ENCODE assay signal across 27 mouse cellular contexts in the genomic region with DNA sequence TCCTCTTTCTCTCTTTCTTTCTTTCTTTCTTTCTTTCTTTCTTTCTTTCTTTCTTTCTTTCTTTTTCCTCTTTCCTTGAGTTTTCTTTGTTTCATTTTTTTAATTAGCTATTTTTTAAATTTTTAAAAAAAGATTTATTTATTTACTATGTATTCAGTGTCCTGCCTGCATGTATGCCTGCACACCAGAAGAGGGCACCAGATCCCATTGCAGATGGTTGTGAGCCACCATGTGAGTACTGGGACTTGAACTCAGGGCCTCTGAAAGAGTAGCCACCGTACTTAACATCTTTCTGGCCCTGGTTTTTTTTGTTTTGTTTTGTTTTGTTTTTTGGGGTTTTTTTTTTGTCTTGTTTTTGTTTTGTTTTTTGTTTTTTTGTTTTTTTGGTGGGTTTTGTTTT. TPM values are rescaled to one million over a fixed set of nuclear protein-coding genes. Genes with fewer than 3 reads are reported as not detected.
DNase-seq lines count a peak whose midpoint lies in the region; ATAC-seq and TF ChIP-seq lines count a peak whose summit lies in the region.
"Had no signal": no experiment of that assay in that cellular context is flagged by ENCODE, and none has a peak within 500 bp of the region (broad histone marks: within the 10 kb centered on the region; RNA-seq: fewer than 3 reads in every experiment).

No protein-coding gene starts in this region.

- H3K27me3 ChIP-seq in hindbrain, postnatal 0 days (ENCODE audit: insufficient read depth, low read length), result no peaks in the 10 kb centered on the region
- peaks cover 21% of the 10 kb centered on the region for H3K27me3 ChIP-seq in hindbrain, embryonic 13.5 days
- H3K27me3 ChIP-seq in liver, adult 2 months (ENCODE audit: control insufficient read depth, insufficient read depth, low read length), result no peaks in the 10 kb centered on the region
- H3K27me3 ChIP-seq in midbrain, postnatal 0 days (ENCODE audit: insufficient read depth, low read length), result peaks cover 3% of the 10 kb centered on the region; the same call in 1 of the 2 replicates
- H3K27me3 ChIP-seq in midbrain, embryonic 14.5 days (ENCODE audit: control insufficient read depth, insufficient read depth, low read length), result 0 out of 2 replicates have a peak, but pooled peaks cover 9% of the 10 kb centered on the region
- no peaks in the 10 kb centered on the region for H3K27me3 ChIP-seq in stomach, postnatal 0 days (ENCODE audit: control insufficient read depth, insufficient read depth, low read length)
- H3K27me3 ChIP-seq: embryonic facial prominence, embryonic 15.5 days; lung, embryonic 15.5 days had no signal

- WGBS in hindbrain, postnatal 0 days, result 97% methylated on average over 1 of the region's 1 CpGs
- 93% methylated on average over 1 of the region's 1 CpGs for WGBS in hindbrain, embryonic 13.5 days
- 100% methylated on average over 1 of the region's 1 CpGs for WGBS in liver, adult 2 months
- 94% methylated on average over 1 of the region's 1 CpGs for whole genome bisulfite sequencing in midbrain, postnatal 0 days
- WGBS in midbrain, embryonic 14.5 days, result 88% methylated on average over 1 of the region's 1 CpGs
- WGBS in stomach, postnatal 0 days, result 98% methylated on average over 1 of the region's 1 CpGs

- no peak overlapping the region for H3K9ac ChIP-seq in hindbrain, postnatal 0 days (replicated peaks; ENCODE audit: low read length)
- no peak overlapping the region for H3K9ac ChIP-seq in hindbrain, embryonic 13.5 days
- no peak overlapping the region for H3K9ac ChIP-seq in liver, adult 2 months (ENCODE audit: low read depth, low read length)
- no peak overlapping the region for H3K9ac ChIP-seq in midbrain, postnatal 0 days (replicated peaks; ENCODE audit: low read length, poor library complexity, severe bottlenecking)
- H3K9ac ChIP-seq in midbrain, embryonic 14.5 days (replicated peaks; ENCODE audit: low read length), result no peak overlapping the region
- H3K9ac ChIP-seq in stomach, postnatal 0 days (ENCODE audit: low read length), result no peak overlapping the region
- H3K9ac ChIP-seq: embryonic facial prominence, embryonic 15.5 days; heart, embryonic 15.5 days; limb, embryonic 13.5 days; lung, embryonic 15.5 days had no signal

- H3K79me2 ChIP-seq in liver, adult 2 months (ENCODE audit: control insufficient read depth, insufficient read depth, low read length), result no peaks in the 10 kb centered on the region

- TF ChIP-seq EP300 in stomach, postnatal 0 days (optimal IDR thresholded peaks at IDR 0.05), result no peak

- no peak overlapping the region for H3K4me3 ChIP-seq in hindbrain, postnatal 0 days (ENCODE audit: low read length)
- no peak overlapping the region for H3K4me3 ChIP-seq in hindbrain, embryonic 13.5 days
- no peak overlapping the region for H3K4me3 ChIP-seq in liver, adult 2 months (ENCODE audit: insufficient read depth, low read depth, low read length)
- no peak overlapping the region for H3K4me3 ChIP-seq in midbrain, postnatal 0 days (ENCODE audit: low read depth, low read length)
- no peak overlapping the region for H3K4me3 ChIP-seq in midbrain, embryonic 14.5 days (replicated peaks; ENCODE audit: low read depth, low read length)
- no peak overlapping the region for H3K4me3 ChIP-seq in stomach, postnatal 0 days (ENCODE audit: low read depth, low read length)
- H3K4me3 ChIP-seq: embryonic facial prominence, embryonic 15.5 days; heart, embryonic 15.5 days; limb, embryonic 13.5 days; lung, embryonic 15.5 days had no signal

- no peak for DNase-seq in hindbrain, postnatal 0 days (ENCODE audit: low spot score)
- no peak for DNase-seq in liver, adult 2 months (ENCODE audit: extremely low read depth, low read depth, low spot score)
- DNase-seq in liver, result no peak
- no peak for DNase-seq in midbrain, postnatal 0 days (ENCODE audit: low spot score)
- no peak for DNase-seq in midbrain, embryonic 14.5 days
- DNase-seq in stomach, postnatal 0 days (ENCODE audit: low spot score), result no peak
- DNase-seq: adrenal gland, postnatal 25 days; B cell, adult 2 months; cerebellum, adult 9-10 months; gastrocnemius, postnatal 36 days; kidney, adult 11 months; layer of hippocampus, postnatal 36 days; right cerebral cortex, postnatal 14 days; spleen, adult 18-20 months had no signal

- peaks cover 3% of the 10 kb centered on the region; the same call in 1 of the 2 replicates for H3K4me1 ChIP-seq in hindbrain, postnatal 0 days (ENCODE audit: insufficient read depth, low read length)
- peaks cover 38% of the 10 kb centered on the region for H3K4me1 ChIP-seq in hindbrain, embryonic 13.5 days (replicated peaks)
- peaks cover 30% of the 10 kb centered on the region for H3K4me1 ChIP-seq in liver, adult 2 months (ENCODE audit: control insufficient read depth, insufficient read depth, low read length)
- 0 out of 2 replicates have a peak, but pooled peaks cover 6% of the 10 kb centered on the region for H3K4me1 ChIP-seq in midbrain, postnatal 0 days (ENCODE audit: insufficient read depth, low read length)
- peaks cover 11% of the 10 kb centered on the region; the same call in 1 of the 2 replicates for H3K4me1 ChIP-seq in midbrain, embryonic 14.5 days (ENCODE audit: control insufficient read depth, insufficient read depth, low read length)
- H3K4me1 ChIP-seq in stomach, postnatal 0 days (replicated peaks; ENCODE audit: control insufficient read depth, insufficient read depth), result peaks cover 11% of the 10 kb centered on the region; the same call in 1 of the 2 replicates

- no peak overlapping the region for H3K27ac ChIP-seq in hindbrain, postnatal 0 days
- H3K27ac ChIP-seq in hindbrain, embryonic 13.5 days, result no peak overlapping the region
- no peak overlapping the region for H3K27ac ChIP-seq in liver, adult 2 months (replicated peaks; ENCODE audit: insufficient read depth, low read depth, low read length)
- no peak overlapping the region for H3K27ac ChIP-seq in midbrain, postnatal 0 days (ENCODE audit: low read depth, low read length)
- no peak overlapping the region for H3K27ac ChIP-seq in midbrain, embryonic 14.5 days (replicated peaks; ENCODE audit: low read depth, low read length)
- H3K27ac ChIP-seq in stomach, postnatal 0 days (replicated peaks), result no peak overlapping the region
- H3K27ac ChIP-seq: embryonic facial prominence, embryonic 15.5 days; heart, embryonic 15.5 days; limb, embryonic 13.5 days; lung, embryonic 15.5 days had no signal

- TF ChIP-seq CTCF in hindbrain, postnatal 0 days (IDR thresholded peaks at IDR 0.05; ENCODE audit: low read depth), result peak; percentile 51
- TF ChIP-seq CTCF in liver, adult 2 months (IDR thresholded peaks at IDR 0.05; ENCODE audit: low read depth, low read length), result peak; percentile 53; the same call in 1 of the 2 replicates
- peak; percentile 50 for TF ChIP-seq CTCF in midbrain, postnatal 0 days (IDR thresholded peaks at IDR 0.05)
- peak; percentile 60 for TF ChIP-seq CTCF in stomach, postnatal 0 days (IDR thresholded peaks at IDR 0.05; ENCODE audit: low read depth)

- no peaks in the 10 kb centered on the region for H3K9me3 ChIP-seq in hindbrain, postnatal 0 days (ENCODE audit: low read length)
- H3K9me3 ChIP-seq in hindbrain, embryonic 13.5 days, result no peaks in the 10 kb centered on the region
- H3K9me3 ChIP-seq in midbrain, postnatal 0 days (ENCODE audit: low read length), result no peaks in the 10 kb centered on the region
- H3K9me3 ChIP-seq in midbrain, embryonic 14.5 days (ENCODE audit: control insufficient read depth, low read length), result no peaks in the 10 kb centered on the region
- no peaks in the 10 kb centered on the region for H3K9me3 ChIP-seq in stomach, postnatal 0 days (ENCODE audit: control insufficient read depth, low read length)
- H3K9me3 ChIP-seq: embryonic facial prominence, embryonic 15.5 days; heart, embryonic 15.5 days; limb, embryonic 13.5 days; lung, embryonic 15.5 days had no signal

- no peak for TF ChIP-seq POLR2A in liver, adult 2 months (IDR thresholded peaks at IDR 0.05; ENCODE audit: extremely low read depth, insufficient read depth, low read length)

- no peak for ATAC-seq in hindbrain, postnatal 0 days
- no peak for ATAC-seq in hindbrain, embryonic 13.5 days (ENCODE audit: low FRiP score)
- no peak for ATAC-seq in midbrain, postnatal 0 days (ENCODE audit: low FRiP score)
- no peak for ATAC-seq in midbrain, embryonic 14.5 days (ENCODE audit: low FRiP score, low TSS enrichment)
- ATAC-seq in stomach, postnatal 0 days (ENCODE audit: low FRiP score, low TSS enrichment), result no peak
- no peak for ATAC-seq in megakaryocyte, adult 5-6 weeks (ENCODE audit: poor library complexity, severe bottlenecking)
- ATAC-seq: forebrain, embryonic 16.5 days; hindbrain, embryonic 16.5 days had no signal

- H3K36me3 ChIP-seq in hindbrain, postnatal 0 days (ENCODE audit: insufficient read depth, low read length), result no peaks in the 10 kb centered on the region
- no peaks in the 10 kb centered on the region for H3K36me3 ChIP-seq in hindbrain, embryonic 13.5 days
- no peaks in the 10 kb centered on the region for H3K36me3 ChIP-seq in liver, adult 2 months (ENCODE audit: control insufficient read depth, insufficient read depth, low read length)
- no peaks in the 10 kb centered on the region for H3K36me3 ChIP-seq in midbrain, postnatal 0 days (ENCODE audit: insufficient read depth, low read length)
- no peaks in the 10 kb centered on the region for H3K36me3 ChIP-seq in midbrain, embryonic 14.5 days (ENCODE audit: control insufficient read depth, insufficient read depth, low read length)
- no peaks in the 10 kb centered on the region for H3K36me3 ChIP-seq in stomach, postnatal 0 days (ENCODE audit: control insufficient read depth, insufficient read depth, low read length)
- H3K36me3 ChIP-seq: embryonic facial prominence, embryonic 15.5 days; heart, embryonic 15.5 days; limb, embryonic 13.5 days; lung, embryonic 15.5 days had no signal

- no peak overlapping the region for H3K4me2 ChIP-seq in hindbrain, postnatal 0 days (ENCODE audit: low read depth, low read length)
- no peak overlapping the region for H3K4me2 ChIP-seq in hindbrain, embryonic 13.5 days
- H3K4me2 ChIP-seq in midbrain, postnatal 0 days (ENCODE audit: low read depth, low read length, poor library complexity, severe bottlenecking), result no peak overlapping the region
- H3K4me2 ChIP-seq in midbrain, embryonic 14.5 days (ENCODE audit: low read length), result no peak overlapping the region
- no peak overlapping the region for H3K4me2 ChIP-seq in stomach, postnatal 0 days (replicated peaks; ENCODE audit: low read depth)
- H3K4me2 ChIP-seq: embryonic facial prominence, embryonic 15.5 days; heart, embryonic 15.5 days; limb, embryonic 13.5 days; lung, embryonic 15.5 days; midbrain, embryonic 11.5 days had no signal

RNA-seq across cellular contexts. Expression of a gene that starts 12.8 kb away (rescaled TPM):
- total RNA-seq in hindbrain, postnatal 0 days (2014; rRNA removed), result 20.6 and 22.5 TPM in 2 replicates
- 18.1 TPM in 2 replicates for polyA plus RNA-seq in hindbrain, postnatal 0 days (2015; fragmentation: Nextera tagmentation; extraction: Ambion mirVana)
- 9.5 and 11.0 TPM in 2 replicates for polyA plus RNA-seq in hindbrain, embryonic 13.5 days (2015; fragmentation: Nextera tagmentation; extraction: Ambion mirVana)
- 6.5 and 8.5 TPM in 2 replicates for total RNA-seq in liver, adult 2 months (2014; rRNA removed)
- polyA plus RNA-seq in liver, adult 2 months (2012; rRNA removed), result 39.7 and 42.7 TPM in 2 replicates
- 14.1 and 14.9 TPM in 2 replicates for total RNA-seq in midbrain, postnatal 0 days (2014; rRNA removed)
- 14.8 and 14.9 TPM in 2 replicates for polyA plus RNA-seq in midbrain, postnatal 0 days (2015; fragmentation: Nextera tagmentation; extraction: Ambion mirVana)
- polyA plus RNA-seq in midbrain, embryonic 14.5 days (2014; fragmentation: Nextera tagmentation; extraction: Ambion mirVana), result 7.8 and 8.8 TPM in 2 replicates
- 37.7 and 45.4 TPM in 2 replicates for polyA plus RNA-seq in stomach, postnatal 0 days (2015; fragmentation: Nextera tagmentation; extraction: Ambion mirVana)
- not detected in 2 replicates for total RNA-seq in megakaryocyte, adult 5-6 weeks (2015)
- 0.26 TPM in 1 of 2 replicates, not detected in the other for total RNA-seq in megakaryocyte, adult 5-6 weeks (2017)
- total RNA-seq: hematopoietic stem cell, adult 5-6 weeks had no signal

RNA-seq across cellular contexts. Expression of a gene that starts 25.7 kb away (rescaled TPM):
- total RNA-seq in hindbrain, postnatal 0 days (2014; rRNA removed), result not detected in 2 replicates
- polyA plus RNA-seq in hindbrain, postnatal 0 days (2015; fragmentation: Nextera tagmentation; extraction: Ambion mirVana), result not detected in 2 replicates
- polyA plus RNA-seq in hindbrain, embryonic 13.5 days (2015; fragmentation: Nextera tagmentation; extraction: Ambion mirVana), result not detected in 2 replicates
- total RNA-seq in liver, adult 2 months (2014; rRNA removed), result 0.55 TPM in 1 of 2 replicates, not detected in the other
- 0.57 TPM in 1 of 2 replicates, not detected in the other for polyA plus RNA-seq in liver, adult 2 months (2012; rRNA removed)
- total RNA-seq in midbrain, postnatal 0 days (2014; rRNA removed), result not detected in 2 replicates
- polyA plus RNA-seq in midbrain, postnatal 0 days (2015; fragmentation: Nextera tagmentation; extraction: Ambion mirVana), result not detected in 2 replicates
- polyA plus RNA-seq in midbrain, embryonic 14.5 days (2014; fragmentation: Nextera tagmentation; extraction: Ambion mirVana), result not detected in 2 replicates
- 39.4 and 39.5 TPM in 2 replicates for polyA plus RNA-seq in stomach, postnatal 0 days (2015; fragmentation: Nextera tagmentation; extraction: Ambion mirVana)
- not detected in 2 replicates for total RNA-seq in megakaryocyte, adult 5-6 weeks (2015)
- 0.26 TPM in 1 of 2 replicates, not detected in the other for total RNA-seq in megakaryocyte, adult 5-6 weeks (2017)
- total RNA-seq: adrenal gland, postnatal 25 days; gastrocnemius, postnatal 36 days; hematopoietic stem cell, adult 5-6 weeks; layer of hippocampus, adult 18-20 months; layer of hippocampus, postnatal 36 days; left cerebral cortex, postnatal 25 days had no signal
- polyA plus RNA-seq: forebrain, embryonic 16.5 days; hindbrain, embryonic 16.5 days; midbrain, embryonic 11.5 days; neural tube, embryonic 11.5 days had no signal

RNA-seq across cellular contexts. Expression of a gene that starts 26.8 kb away (rescaled TPM):
- 0.94 and 1.4 TPM in 2 replicates for total RNA-seq in hindbrain, postnatal 0 days (2014; rRNA removed)
- 2.3 and 2.6 TPM in 2 replicates for polyA plus RNA-seq in hindbrain, postnatal 0 days (2015; fragmentation: Nextera tagmentation; extraction: Ambion mirVana)
- polyA plus RNA-seq in hindbrain, embryonic 13.5 days (2015; fragmentation: Nextera tagmentation; extraction: Ambion mirVana), result 1.6 TPM in 2 replicates
- total RNA-seq in liver, adult 2 months (2014; rRNA removed), result 2.7 and 4.3 TPM in 2 replicates
- 15.0 and 18.7 TPM in 2 replicates for polyA plus RNA-seq in liver, adult 2 months (2012; rRNA removed)
- total RNA-seq in midbrain, postnatal 0 days (2014; rRNA removed), result 0.71 and 1.6 TPM in 2 replicates
- polyA plus RNA-seq in midbrain, postnatal 0 days (2015; fragmentation: Nextera tagmentation; extraction: Ambion mirVana), result 2.2 and 2.5 TPM in 2 replicates
- polyA plus RNA-seq in midbrain, embryonic 14.5 days (2014; fragmentation: Nextera tagmentation; extraction: Ambion mirVana), result 1.3 and 1.6 TPM in 2 replicates
- 2.4 and 2.8 TPM in 2 replicates for polyA plus RNA-seq in stomach, postnatal 0 days (2015; fragmentation: Nextera tagmentation; extraction: Ambion mirVana)
- 2.3 and 2.7 TPM in 2 replicates for total RNA-seq in megakaryocyte, adult 5-6 weeks (2015)
- 0.92 and 1.1 TPM in 2 replicates for total RNA-seq in megakaryocyte, adult 5-6 weeks (2017)
- total RNA-seq: hematopoietic stem cell, adult 5-6 weeks had no signal

RNA-seq across cellular contexts. Expression of a gene that starts 47.4 kb away (rescaled TPM):
- 40.0 and 47.1 TPM in 2 replicates for total RNA-seq in hindbrain, postnatal 0 days (2014; rRNA removed)
- polyA plus RNA-seq in hindbrain, postnatal 0 days (2015; fragmentation: Nextera tagmentation; extraction: Ambion mirVana), result 40.1 and 41.2 TPM in 2 replicates
- polyA plus RNA-seq in hindbrain, embryonic 13.5 days (2015; fragmentation: Nextera tagmentation; extraction: Ambion mirVana), result 49.9 and 50.6 TPM in 2 replicates
- 4.4 and 6.4 TPM in 2 replicates for total RNA-seq in liver, adult 2 months (2014; rRNA removed)
- polyA plus RNA-seq in liver, adult 2 months (2012; rRNA removed), result 34.9 and 42.7 TPM in 2 replicates
- 37.0 and 42.8 TPM in 2 replicates for total RNA-seq in midbrain, postnatal 0 days (2014; rRNA removed)
- 42.4 and 43.4 TPM in 2 replicates for polyA plus RNA-seq in midbrain, postnatal 0 days (2015; fragmentation: Nextera tagmentation; extraction: Ambion mirVana)
- 37.3 and 42.0 TPM in 2 replicates for polyA plus RNA-seq in midbrain, embryonic 14.5 days (2014; fragmentation: Nextera tagmentation; extraction: Ambion mirVana)
- polyA plus RNA-seq in stomach, postnatal 0 days (2015; fragmentation: Nextera tagmentation; extraction: Ambion mirVana), result 35.6 and 39.3 TPM in 2 replicates
- total RNA-seq in megakaryocyte, adult 5-6 weeks (2015), result 46.0 and 52.6 TPM in 2 replicates
- total RNA-seq in megakaryocyte, adult 5-6 weeks (2017), result 20.8 and 28.9 TPM in 2 replicates

RNA-seq across cellular contexts. Expression of a gene that starts 56.4 kb away (rescaled TPM):
- total RNA-seq in hindbrain, postnatal 0 days (2014; rRNA removed), result 12.7 and 15.2 TPM in 2 replicates
- polyA plus RNA-seq in hindbrain, postnatal 0 days (2015; fragmentation: Nextera tagmentation; extraction: Ambion mirVana), result 16.6 and 17.9 TPM in 2 replicates
- 36.7 and 40.1 TPM in 2 replicates for polyA plus RNA-seq in hindbrain, embryonic 13.5 days (2015; fragmentation: Nextera tagmentation; extraction: Ambion mirVana)
- 0.74 and 1.1 TPM in 2 replicates for total RNA-seq in liver, adult 2 months (2014; rRNA removed)
- 1.2 and 2.3 TPM in 2 replicates for polyA plus RNA-seq in liver, adult 2 months (2012; rRNA removed)
- total RNA-seq in midbrain, postnatal 0 days (2014; rRNA removed), result 4.6 and 6.9 TPM in 2 replicates
- 7.6 and 8.1 TPM in 2 replicates for polyA plus RNA-seq in midbrain, postnatal 0 days (2015; fragmentation: Nextera tagmentation; extraction: Ambion mirVana)
- polyA plus RNA-seq in midbrain, embryonic 14.5 days (2014; fragmentation: Nextera tagmentation; extraction: Ambion mirVana), result 16.7 and 28.0 TPM in 2 replicates
- 5.6 and 7.2 TPM in 2 replicates for polyA plus RNA-seq in stomach, postnatal 0 days (2015; fragmentation: Nextera tagmentation; extraction: Ambion mirVana)
- total RNA-seq in megakaryocyte, adult 5-6 weeks (2015), result 8.8 and 9.8 TPM in 2 replicates
- total RNA-seq in megakaryocyte, adult 5-6 weeks (2017), result 5.7 and 5.8 TPM in 2 replicates

Comparison
In these comparisons a context has a peak if more than half of its experiments do, and no peak if none do; other contexts are left out.
1. RNA of a gene that starts 25.7 kb away (polyA plus RNA-seq): 39.4 to 39.5 TPM in stomach, postnatal 0 days; 0.57 TPM in liver, adult 2 months, not detected in midbrain, postnatal 0 days, not detected in hindbrain, postnatal 0 days, not detected in hindbrain, embryonic 13.5 days and not detected in midbrain, embryonic 14.5 days; every median in the first group is over 10 times any median in the second.
2. Peak in every context shown above with its lines, with median percentiles within 50 percentile points of each other: CTCF ChIP-seq.